Mouse (Mus musculus) MEL (cell line): ENCODE results near the gene Jpt1. TPM values are rescaled to one million over a fixed set of nuclear protein-coding genes. Genes with fewer than 3 reads are reported as not detected.

ENCODE experiments used
- DNase-seq: peaks from one replicate; pipeline ENCODE4 v3.0.0; 2011; ENCODE audit warnings: low read depth, low spot score
- H3K27ac ChIP-seq: 2 replicates; pipeline ENCODE4 v1.5.1; 2012; ENCODE audit warnings: low read depth, mild to moderate bottlenecking, control low read depth, low read length, moderate library complexity; ENCODE audit not compliant: control insufficient read depth
- H3K27me3 ChIP-seq, 2 experiments: fragments of 150-350 bp in 1 of 2; sonication (generic) in 1 of 2; 2 replicates each; pipeline ENCODE4 v1.6.1; 2012; ENCODE audit warnings: low read length in 2 of 2, mild to moderate bottlenecking in 2 of 2, improper control_type of control experiment in 1 of 2, moderate library complexity in 1 of 2; ENCODE audit not compliant: insufficient read depth in 2 of 2, control insufficient read depth in 1 of 2
- H3K36me3 ChIP-seq, 2 experiments: 2 replicates each; pipeline ENCODE4 v1.6.1; 2012 to 2014; ENCODE audit warnings: low read length in 2 of 2, improper control_type of control experiment in 1 of 2, inconsistent platforms in 1 of 2, mild to moderate bottlenecking in 1 of 2; ENCODE audit not compliant: insufficient read depth in 2 of 2, control insufficient read depth in 1 of 2
- H3K4me1 ChIP-seq, 2 experiments: fragments of 150-350 bp in 1 of 2; sonication (generic) in 1 of 2; 2 replicates each; pipeline ENCODE4 v1.6.1; 2012; ENCODE audit warnings: low read length in 2 of 2, improper control_type of control experiment in 1 of 2, mild to moderate bottlenecking in 1 of 2; ENCODE audit not compliant: insufficient read depth in 2 of 2, control insufficient read depth in 1 of 2
- H3K4me3 ChIP-seq, 2 experiments: fragments of 150-350 bp in 1 of 2; sonication (generic) in 1 of 2; 2 replicates each; pipeline ENCODE4 v1.5.1; 2012; ENCODE audit warnings: low read depth in 2 of 2, low read length in 2 of 2, mild to moderate bottlenecking in 2 of 2, moderate library complexity in 2 of 2, control low read depth in 1 of 2, improper control_type of control experiment in 1 of 2; ENCODE audit not compliant: control insufficient read depth in 1 of 2, insufficient read depth in 1 of 2
- H3K79me2 ChIP-seq: 2 replicates; pipeline ENCODE4 v1.6.1; 2012; ENCODE audit warnings: mild to moderate bottlenecking, low read length, moderate library complexity; ENCODE audit not compliant: control insufficient read depth, poor library complexity, insufficient read depth
- H3K9ac ChIP-seq: 2 replicates; pipeline ENCODE4 v1.6.1; 2012; ENCODE audit warnings: low read depth, mild to moderate bottlenecking, control low read depth, low read length, moderate library complexity; ENCODE audit not compliant: control insufficient read depth, poor library complexity, severe bottlenecking
- H3K9me3 ChIP-seq: fragments of 150-350 bp; sonication (generic); replicated peaks from 2 replicates; pipeline ENCODE4 v1.6.1; 2012; ENCODE audit warnings: mild to moderate bottlenecking, low read length, improper control_type of control experiment, moderate library complexity; ENCODE audit not compliant: insufficient read depth
- BHLHE40 ChIP-seq: IDR thresholded peaks from 2 replicates; pipeline ENCODE4 v1.6.1; 2012; ENCODE audit warnings: low read depth, mild to moderate bottlenecking, inconsistent platforms, low read length, improper control_type of control experiment, borderline replicate concordance
- CHD1 ChIP-seq: IDR thresholded peaks from 2 replicates; pipeline ENCODE4 v1.6.1; 2012; ENCODE audit warnings: low read depth, mild to moderate bottlenecking, inconsistent platforms, low read length, improper control_type of control experiment
- CHD2 ChIP-seq: IDR thresholded peaks from 2 replicates; pipeline ENCODE4 v1.6.1; 2011; ENCODE audit warnings: low read length, improper control_type of control experiment
- CTCF ChIP-seq, 3 experiments: IDR thresholded peaks in 2 of 3; conservative IDR thresholded peaks in 1 of 3; 2 replicates each; pipeline ENCODE4 v1.5.1; 2011 to 2012; ENCODE audit warnings: low read length in 3 of 3, low read depth in 2 of 3, mild to moderate bottlenecking in 2 of 3, improper control_type of control experiment in 1 of 3, inconsistent platforms in 1 of 3, mixed read lengths in 1 of 3, moderate library complexity in 1 of 3; ENCODE audit not compliant: control insufficient read depth in 1 of 3, insufficient read depth in 1 of 3, poor library complexity in 1 of 3, severe bottlenecking in 1 of 3
- ELF1 ChIP-seq: IDR thresholded peaks from 2 replicates; pipeline ENCODE4 v1.6.1; 2014; ENCODE audit warnings: low read depth, mild to moderate bottlenecking, inconsistent platforms, low read length, improper control_type of control experiment, moderate library complexity
- EP300 ChIP-seq, 2 experiments: IDR thresholded peaks; 2 replicates each; pipeline ENCODE4 v1.6.1; 2011; ENCODE audit warnings: improper control_type of control experiment in 2 of 2, low read length in 2 of 2, low read depth in 1 of 2, mild to moderate bottlenecking in 1 of 2
- GATA1 ChIP-seq: IDR thresholded peaks from 2 replicates; pipeline ENCODE4 v1.6.1; 2011; ENCODE audit warnings: low read depth, low read length, improper control_type of control experiment
- HCFC1 ChIP-seq: IDR thresholded peaks from 2 replicates; pipeline ENCODE4 v1.6.1; 2012; ENCODE audit warnings: low read depth, mild to moderate bottlenecking, inconsistent platforms, low read length, improper control_type of control experiment, moderate library complexity
- JUND ChIP-seq: IDR thresholded peaks from 2 replicates; pipeline ENCODE4 v1.6.1; 2011; ENCODE audit warnings: low read depth, mild to moderate bottlenecking, improper control_type of control experiment, low read length
- KAT2A ChIP-seq: conservative IDR thresholded peaks from 2 replicates; pipeline ENCODE4 v1.6.1; 2012; ENCODE audit warnings: low read depth, low read length, improper control_type of control experiment, inconsistent platforms
- MAX ChIP-seq: IDR thresholded peaks from 2 replicates; pipeline ENCODE4 v1.6.1; 2011; ENCODE audit warnings: low read length, improper control_type of control experiment
- MAZ ChIP-seq: IDR thresholded peaks from 2 replicates; pipeline ENCODE4 v1.6.1; 2012; ENCODE audit warnings: low read depth, mild to moderate bottlenecking, inconsistent platforms, low read length, improper control_type of control experiment
- MEF2A ChIP-seq: IDR thresholded peaks from 2 replicates; pipeline ENCODE4 v1.6.1; 2014; ENCODE audit warnings: low read depth, mild to moderate bottlenecking, inconsistent platforms, low read length, improper control_type of control experiment; ENCODE audit not compliant: poor library complexity, insufficient replicate concordance, severe bottlenecking; ENCODE audit errors: extremely low read depth
- MXI1 ChIP-seq: IDR thresholded peaks from 2 replicates; pipeline ENCODE4 v1.6.1; 2011; ENCODE audit warnings: mild to moderate bottlenecking, low read depth, low read length, improper control_type of control experiment
- NRF1 ChIP-seq: IDR thresholded peaks from 2 replicates; pipeline ENCODE4 v1.6.1; 2014; ENCODE audit warnings: low read depth, mild to moderate bottlenecking, inconsistent platforms, low read length, improper control_type of control experiment, moderate library complexity; ENCODE audit not compliant: poor library complexity, insufficient read depth, severe bottlenecking
- POLR2AphosphoS2 ChIP-seq: IDR thresholded peaks from 2 replicates; pipeline ENCODE4 v1.6.1; 2011; ENCODE audit warnings: low read length, improper control_type of control experiment
- POLR2AphosphoS5 ChIP-seq: IDR thresholded peaks from 2 replicates; pipeline ENCODE4 v1.6.1; 2012; ENCODE audit warnings: low read depth, borderline replicate concordance, mild to moderate bottlenecking, inconsistent platforms, low read length, moderate library complexity, mixed read lengths
- RAD21 ChIP-seq: IDR thresholded peaks from 2 replicates; pipeline ENCODE4 v1.6.1; 2011; ENCODE audit warnings: mild to moderate bottlenecking, low read depth, low read length, improper control_type of control experiment
- SIN3A ChIP-seq: IDR thresholded peaks from 2 replicates; pipeline ENCODE4 v1.6.1; 2012; ENCODE audit warnings: low read length, improper control_type of control experiment, inconsistent platforms
- SMC3 ChIP-seq: IDR thresholded peaks from 2 replicates; pipeline ENCODE4 v1.6.1; 2011; ENCODE audit warnings: low read depth, low read length, improper control_type of control experiment
- TAL1 ChIP-seq: IDR thresholded peaks from 2 replicates; pipeline ENCODE4 v1.6.1; 2012; ENCODE audit warnings: mild to moderate bottlenecking, inconsistent platforms, low read length, moderate library complexity, mixed read lengths
- TBP ChIP-seq: IDR thresholded peaks from 2 replicates; pipeline ENCODE4 v1.8.0; 2011; ENCODE audit warnings: low read depth, low read length, improper control_type of control experiment
- TCF12 ChIP-seq: IDR thresholded peaks from 2 replicates; pipeline ENCODE4 v1.6.1; 2014; ENCODE audit warnings: low read depth, mild to moderate bottlenecking, inconsistent platforms, low read length, improper control_type of control experiment, moderate library complexity
- USF1 ChIP-seq: IDR thresholded peaks from 2 replicates; pipeline ENCODE4 v1.6.1; 2014; ENCODE audit warnings: low read depth, mild to moderate bottlenecking, inconsistent platforms, low read length, improper control_type of control experiment, moderate library complexity
- ZC3H11A ChIP-seq: IDR thresholded peaks from 2 replicates; pipeline ENCODE4 v1.6.1; 2012; ENCODE audit warnings: low read depth, mild to moderate bottlenecking, inconsistent platforms, low read length, improper control_type of control experiment
- ZKSCAN1 ChIP-seq: IDR thresholded peaks from 2 replicates; pipeline ENCODE4 v1.6.1; 2012; ENCODE audit warnings: low read depth, mild to moderate bottlenecking, inconsistent platforms, low read length, improper control_type of control experiment, moderate library complexity
- ZNF384 ChIP-seq: IDR thresholded peaks from 2 replicates; pipeline ENCODE4 v1.6.1; 2012; ENCODE audit warnings: low read depth, mild to moderate bottlenecking, inconsistent platforms, low read length, improper control_type of control experiment
- polyA plus RNA-seq, 2 experiments: library from polyadenylated mRNA; stranded (reverse) in 1 of 2; unstranded in 1 of 2; fragments of >175 nt in 1 of 2; fragments of >200 nt in 1 of 2; gene quantifications; 2 replicates each; pipeline versions ENCODE4 v1.2.1 to v1.2.4; 2012; ENCODE audit warnings: low replicate concordance in 2 of 2, low read depth in 1 of 2; ENCODE audit not compliant: insufficient read length in 2 of 2, insufficient read depth in 1 of 2, missing spikeins in 1 of 2
- total RNA-seq: library from RNA; depleted of rRNA; stranded (reverse); fragments of 300-350 nt; gene quantifications from 2 replicates; pipeline ENCODE4 v1.2.3, GENCODE M21; 2012

The Jpt1 gene
- total and polyA plus RNA-seq, 3 experiments = 353 to 382 TPM; not detected in 1

DNA sequence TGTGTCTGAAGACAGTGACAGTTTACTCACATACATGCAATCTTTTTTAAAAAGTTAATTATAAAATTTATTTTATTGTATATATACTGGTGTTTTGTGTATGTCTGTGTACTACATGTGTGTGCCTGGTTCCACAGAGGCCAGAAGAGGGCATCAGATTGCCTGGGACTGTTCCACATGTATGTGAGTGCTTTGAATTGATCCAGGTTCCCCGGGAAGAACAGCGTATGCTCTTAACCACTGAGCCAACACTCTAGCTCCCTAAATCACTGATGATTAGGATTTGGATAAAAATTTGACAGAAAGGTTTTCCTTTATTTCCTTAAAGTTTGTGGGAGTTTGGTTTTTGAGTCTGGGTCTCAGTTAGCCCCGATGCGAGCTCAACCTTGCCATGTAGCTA lies 49.2 kb upstream of the Jpt1 start (continued):
- TF ChIP-seq ZC3H11A (0 out of 2 replicates have a peak, but pooled peaks have one; percentile 11), NRF1 (no peak), EP300 (IDR thresholded peaks at IDR 0.05; ENCODE audit: low read depth in 1 of 2, low read length in 2 of 2) (no peak), MXI1 (peak; percentile 81), MAX (no peak)

DNA sequence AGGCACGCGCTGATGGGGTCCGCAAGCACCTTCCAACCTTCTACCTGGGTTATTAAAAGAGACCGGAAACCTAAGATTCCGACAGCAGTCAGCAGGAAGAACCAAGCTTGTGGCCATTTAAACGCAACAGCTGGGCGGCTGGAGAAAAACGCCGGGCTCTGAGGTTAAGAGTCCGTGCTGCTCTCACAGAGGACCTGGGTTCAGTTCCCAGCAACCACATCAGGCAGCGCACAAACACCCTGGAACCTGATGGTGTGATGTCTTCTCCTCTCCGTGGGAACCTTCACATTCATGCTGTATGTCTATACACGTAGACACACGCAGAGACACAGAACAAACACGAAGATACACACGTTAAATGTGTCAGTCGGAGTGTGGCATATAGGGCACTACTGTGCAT lies 41.5 kb upstream of the Jpt1 start:
- TF ChIP-seq ZNF384 (no peak), POLR2AphosphoS2 (no peak), SIN3A (no peak), TCF12 (no peak), MXI1 (no peak), MAZ (no peak), RAD21 (no peak), ZKSCAN1 (no peak), POLR2AphosphoS5 (no peak), JUND (no peak), MEF2A (no peak), BHLHE40 (no peak), CHD1 (no peak), MAX (no peak), TAL1 (no peak), USF1 (no peak)
- Histone ChIP-seq H3K27me3 (no peaks in the 10 kb centered on the region), H3K36me3 (no peaks in the 10 kb centered on the region), H3K9me3 (no peaks in the 10 kb centered on the region), H3K4me1 (no peaks in the 10 kb centered on the region), H3K4me3 (no peak overlapping the region), H3K79me2 (no peaks in the 10 kb centered on the region), H3K27ac (no peak overlapping the region), H3K9ac (no peak overlapping the region)
- DNase-seq = no peak

DNA sequence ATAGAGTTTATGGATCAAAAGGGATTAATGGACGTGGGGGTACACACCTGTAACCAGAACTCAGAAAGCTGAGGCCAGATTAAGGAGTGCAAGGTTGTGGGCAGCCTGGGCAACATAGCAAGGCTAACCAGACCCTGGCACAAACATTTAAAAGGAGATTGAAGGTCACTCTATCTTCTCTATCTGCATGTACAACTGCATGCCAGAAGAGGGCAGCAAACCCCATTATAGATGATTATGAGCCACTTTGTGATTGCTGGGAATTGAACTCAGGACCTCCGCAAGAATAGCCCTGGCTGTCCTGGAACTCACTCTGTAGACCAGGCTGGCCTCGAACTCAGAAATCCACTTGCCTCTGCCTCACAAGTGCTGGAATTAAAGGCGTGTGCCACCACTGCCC lies 38.6 kb upstream of the Jpt1 start:
- H3K9ac ChIP-seq = no peak overlapping the region
- no peaks in the 10 kb centered on the region for H3K9me3 ChIP-seq
- H3K79me2 ChIP-seq = no peaks in the 10 kb centered on the region
- H3K4me3 ChIP-seq = no peak overlapping the region
- H3K27ac ChIP-seq = no peak overlapping the region
- no peaks in the 10 kb centered on the region for H3K27me3 ChIP-seq
- DNase-seq = peak; percentile 75
- no peaks in the 10 kb centered on the region for H3K36me3 ChIP-seq
- TF ChIP-seq RAD21 (peak; percentile 67), ELF1 (no peak), MAZ (0 out of 2 replicates have a peak, but pooled peaks have one; percentile 41), ZC3H11A (peak; percentile 79), SMC3 (peak; percentile 82), BHLHE40 (no peak), KAT2A (no peak), HCFC1 (no peak), TBP (0 out of 2 replicates have a peak, but pooled peaks have one; percentile 41), GATA1 (peak; percentile 25; the same call in 1 of the 2 replicates), NRF1 (no peak), CHD2 (no peak), MEF2A (no peak), CTCF (IDR thresholded peaks at IDR 0.05 in 2 of 3, conservative IDR thresholded peaks at IDR 0.05 in 1 of 3; ENCODE audit: control insufficient read depth in 1 of 3, insufficient read depth in 1 of 3, low read depth in 2 of 3, low read length in 3 of 3, poor library complexity in 1 of 3, severe bottlenecking in 1 of 3) (peak; percentile 33 to 85 (median 78); a peak in 5 of 6 replicates)
- TF ChIP-seq, all 39 proteins: peak for 7
- H3K4me1 ChIP-seq = no peaks in the 10 kb centered on the region
